Mouse (Mus musculus): ENCODE data around the gene Ipp.

Gene Ipp

DNA sequence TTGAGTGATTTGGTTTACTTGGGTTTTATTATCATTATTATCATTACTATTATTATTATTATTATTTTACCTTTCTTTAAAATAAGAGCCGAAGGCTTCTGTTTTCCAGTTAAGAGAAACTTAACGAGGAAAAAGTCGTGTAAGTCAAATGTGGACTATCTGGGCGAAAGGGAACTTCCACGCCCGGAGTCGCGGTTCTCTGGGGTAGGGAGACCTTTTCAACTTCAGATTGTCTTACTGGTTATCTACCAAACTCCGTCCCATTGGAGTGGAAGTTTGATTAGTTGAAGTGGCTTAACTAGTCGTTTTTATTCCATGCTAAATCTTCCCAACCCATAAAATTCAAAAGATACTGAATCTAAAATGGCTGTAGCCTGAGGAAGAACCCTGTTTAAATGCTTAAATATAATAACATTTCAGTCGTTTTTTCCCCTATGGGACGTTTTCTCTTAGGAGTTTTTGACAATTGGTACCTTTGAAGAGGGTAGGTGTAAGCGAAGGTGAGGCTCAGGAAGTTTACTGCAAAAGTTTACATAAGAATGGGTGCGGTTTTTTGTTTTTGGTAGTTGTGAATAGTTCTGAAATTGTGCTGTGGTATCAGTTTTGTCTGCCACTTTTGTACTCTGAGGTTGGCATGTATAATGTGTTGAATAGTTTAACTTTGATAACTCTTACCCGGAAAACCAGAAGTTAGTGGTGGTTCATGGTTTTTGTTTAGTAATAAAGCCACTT, 51.0 kb downstream of the Ipp start:
- DNase-seq, result no peak
